Mouse (Mus musculus) layer of hippocampus, adult 6 months (tissue): ENCODE data around the gene Thap11. TPM values are rescaled to one million over a fixed set of nuclear protein-coding genes. Genes with fewer than 3 reads are reported as not detected.

ENCODE experiments used
- long read RNA-seq, 2 experiments: library from polyadenylated mRNA; unstranded; transcript quantifications; one replicate each; pipeline ENCODE4 v2.0.0; 2019 to 2020
- polyA plus RNA-seq: library from polyadenylated mRNA; unstranded; fragments of <200 nt; fragmentation: Nextera tagmentation; gene quantifications from 2 replicates; pipeline ENCODE4 v1.2.3, GENCODE M21; 2021

Thap11 gene
- 45.1 and 53.6 TPM in 2 replicates for polyA plus RNA-seq
- long read RNA-seq, experiment 1, transcript Thap11-201 (1 exons, 1,819 nt), result major isoform, 123 of 124 reads
- long read RNA-seq, experiment 1, partial matches to known transcripts, result 0 of 124 reads
- long read RNA-seq, experiment 1, other reads (novel, unspliced or antisense), result 1 of 124 reads
- long read RNA-seq, experiment 2, transcript Thap11-201 (1 exons, 1,819 nt), result major isoform, 355 of 355 reads
- long read RNA-seq, experiment 2, partial matches to known transcripts, result 0 of 355 reads
- long read RNA-seq, experiment 2, other reads (novel, unspliced or antisense), result 0 of 355 reads

DNA sequence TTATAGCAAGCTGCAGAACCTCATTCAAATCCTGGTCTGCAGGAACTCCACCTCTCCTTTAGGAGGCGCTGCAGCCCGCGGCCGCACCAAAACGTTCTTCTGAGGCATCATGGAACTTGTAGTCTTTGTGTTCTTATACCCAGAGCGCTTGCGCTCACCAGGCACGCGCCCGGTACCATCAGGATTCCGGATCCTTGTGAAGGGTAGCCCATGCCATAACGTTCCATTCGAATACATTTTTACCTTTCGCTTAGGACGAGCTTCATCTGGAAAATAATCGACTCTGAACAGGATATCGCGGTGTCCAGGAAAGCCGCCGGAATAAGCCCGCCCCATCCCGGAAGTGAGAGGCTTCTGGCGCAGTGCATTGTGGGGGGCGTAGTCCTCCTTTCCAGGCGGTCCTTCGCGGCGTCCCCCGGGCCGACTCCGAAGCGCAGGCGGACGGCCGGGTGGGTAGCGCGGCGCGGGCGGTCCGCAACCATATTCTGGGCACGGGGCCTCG is at the start of gene Thap11:
TSS of gene Thap11 (plus strand) at position 418 of the 502 bp plus-strand sequence.

DNA sequence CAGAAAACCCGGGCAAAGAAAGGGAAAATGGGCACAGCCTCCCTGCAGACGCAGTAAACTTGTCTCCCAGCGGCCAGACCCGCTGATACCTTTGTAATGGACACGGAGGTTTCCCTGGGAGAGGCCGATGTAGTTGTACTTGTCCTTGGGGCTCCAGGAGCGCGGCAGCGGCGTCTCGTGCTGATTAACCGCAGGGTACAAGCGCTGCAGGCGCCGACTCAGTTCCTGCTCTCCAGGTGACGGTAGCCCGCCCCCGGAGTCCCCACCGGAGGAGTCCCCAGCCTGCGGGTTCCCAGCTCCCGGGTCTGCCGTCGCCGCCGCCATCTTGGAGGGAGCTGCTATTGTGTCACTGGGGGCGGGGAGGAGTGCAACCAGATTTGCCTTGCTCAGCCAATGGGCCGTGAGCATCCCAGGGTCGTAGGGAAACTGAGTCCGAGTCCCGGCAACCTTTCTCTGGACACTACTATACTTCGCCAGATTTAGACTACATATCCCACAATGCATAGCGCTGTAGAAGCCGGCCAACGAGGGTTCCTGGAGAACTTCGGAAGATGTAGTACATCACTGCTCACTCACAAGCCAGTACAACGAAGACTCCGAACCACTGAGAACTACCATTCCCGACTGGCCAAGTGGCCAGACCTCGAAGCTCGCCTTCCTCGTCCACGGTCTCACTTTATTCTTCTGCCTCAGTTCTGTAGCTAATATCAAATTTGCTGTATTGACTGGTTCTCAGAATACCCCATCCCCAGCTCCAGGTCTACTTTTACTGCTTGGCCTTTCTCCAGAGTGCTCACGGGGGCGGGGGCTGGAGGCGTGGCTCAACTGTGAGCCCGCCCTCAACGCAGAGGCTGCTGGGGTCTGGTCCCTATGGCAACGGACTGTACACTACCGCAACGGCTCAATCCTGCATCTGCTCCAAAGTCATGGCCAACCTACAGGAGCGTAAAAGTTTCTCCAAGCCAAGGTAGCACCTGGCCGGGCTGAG is 27.8 kb upstream of the Thap11 start, which contains the start of the genes Ranbp10 and Tsnaxip1:
TSS of gene Ranbp10 (minus strand) at position 490 of the 988 bp plus-strand sequence.
TSS of gene Tsnaxip1 (plus strand) at position 871 of the 988 bp plus-strand sequence.

DNA sequence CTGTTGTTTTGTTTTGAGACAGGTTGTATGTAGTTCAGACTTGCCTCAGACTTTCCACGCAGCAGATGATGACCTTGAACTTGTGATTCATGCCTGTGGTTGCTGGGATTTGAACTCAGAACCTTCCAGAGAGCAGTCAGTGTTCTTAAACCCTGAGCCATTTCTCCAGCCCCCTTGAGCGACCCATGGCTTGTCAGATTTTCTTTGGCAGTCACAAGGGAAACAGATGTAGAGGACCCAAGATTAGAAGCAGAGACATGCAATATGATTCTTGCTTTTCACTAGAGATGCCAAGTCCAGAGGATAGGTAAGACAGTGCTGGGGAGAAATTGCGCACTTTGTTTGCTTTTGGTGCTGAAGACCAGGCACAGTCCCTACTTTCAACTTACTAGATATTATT is 1.8 kb upstream of the Thap11 start, which contains the start of gene Cenpt:
TSS of gene Cenpt (minus strand) at position 101 of the 400 bp plus-strand sequence.

DNA sequence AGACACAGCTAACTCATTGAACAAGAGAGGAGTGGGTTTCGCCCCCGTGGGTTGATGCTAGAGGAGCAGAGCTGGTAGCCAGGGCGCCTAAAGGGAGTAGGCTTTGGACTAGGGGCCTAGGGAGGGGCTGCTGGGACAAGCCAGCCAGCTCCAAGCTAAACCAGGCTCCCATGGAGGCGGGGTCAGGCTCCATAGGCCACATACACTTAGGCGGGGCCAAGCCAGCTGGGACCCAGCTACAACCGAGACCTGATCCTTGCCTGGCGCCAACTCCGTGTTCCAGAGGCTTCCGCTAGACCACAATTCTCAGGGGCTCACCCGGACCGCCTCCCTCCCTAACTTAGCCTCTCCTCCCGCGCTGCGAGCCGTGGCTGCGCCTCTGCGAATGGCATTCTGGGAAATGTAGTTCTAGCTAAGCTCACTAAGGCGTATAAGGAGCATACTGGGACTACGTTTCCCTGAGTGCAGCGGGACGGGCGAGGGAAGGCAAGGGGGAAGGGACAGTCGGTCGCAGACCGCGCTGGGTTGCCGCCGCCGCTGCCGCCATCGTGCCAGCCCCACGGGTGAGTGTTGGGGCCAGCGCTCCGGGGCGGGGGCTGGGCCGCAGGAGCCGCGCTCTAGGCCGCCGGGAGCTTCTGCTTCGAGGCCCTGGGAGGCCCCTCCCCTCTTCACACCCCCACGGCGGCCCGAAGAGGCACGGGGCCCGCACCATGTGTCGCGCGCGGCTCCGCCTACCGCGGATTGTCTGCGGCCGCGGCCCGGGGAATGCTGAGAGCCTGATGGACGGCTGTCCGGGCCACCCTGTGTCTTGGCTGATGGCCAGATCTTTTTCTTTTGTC is 5.4 kb downstream of the Thap11 start, which contains the start of gene Nutf2:
TSS of gene Nutf2 (plus strand) at position 438 of the 839 bp plus-strand sequence.

DNA sequence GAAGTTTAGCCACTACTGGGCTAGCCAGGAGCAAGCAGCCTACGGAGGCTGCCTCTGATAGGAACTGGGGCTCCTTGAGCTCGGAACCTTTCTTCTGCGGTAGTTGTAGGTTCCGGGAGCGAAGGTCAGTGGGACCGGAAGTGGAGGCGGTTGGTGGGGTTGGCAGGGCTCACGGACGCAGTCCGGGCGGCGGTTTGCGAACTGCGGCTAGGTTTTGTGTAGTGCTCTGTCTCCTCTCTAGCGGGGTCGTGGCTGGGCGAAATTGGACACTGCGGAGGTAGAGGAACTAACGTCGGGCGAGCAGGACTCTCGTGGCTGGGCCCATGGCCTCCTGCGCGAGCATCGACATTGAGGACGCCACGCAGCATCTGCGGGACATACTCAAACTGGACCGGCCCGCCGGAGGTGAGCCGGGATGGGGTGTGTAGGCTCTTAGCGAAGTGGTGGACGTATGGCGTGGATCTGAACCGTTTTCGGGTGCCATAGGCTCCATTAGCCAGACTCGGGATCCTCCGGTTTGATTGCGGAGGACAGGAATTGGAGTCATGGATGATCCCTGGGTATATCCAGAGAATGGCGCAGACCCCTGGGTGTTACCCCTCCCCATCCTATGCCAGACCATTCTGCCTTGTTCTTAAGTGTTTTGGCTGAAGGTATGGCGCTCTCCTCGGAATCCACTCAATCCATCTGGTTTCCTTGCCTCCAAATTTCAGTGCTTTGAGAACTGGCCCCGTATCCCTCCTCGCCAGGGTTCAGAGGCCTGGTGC is 26.0 kb downstream of the Thap11 start, which contains the start of gene Edc4:
TSS of gene Edc4 (plus strand) at position 128 of the 767 bp plus-strand sequence.

DNA sequence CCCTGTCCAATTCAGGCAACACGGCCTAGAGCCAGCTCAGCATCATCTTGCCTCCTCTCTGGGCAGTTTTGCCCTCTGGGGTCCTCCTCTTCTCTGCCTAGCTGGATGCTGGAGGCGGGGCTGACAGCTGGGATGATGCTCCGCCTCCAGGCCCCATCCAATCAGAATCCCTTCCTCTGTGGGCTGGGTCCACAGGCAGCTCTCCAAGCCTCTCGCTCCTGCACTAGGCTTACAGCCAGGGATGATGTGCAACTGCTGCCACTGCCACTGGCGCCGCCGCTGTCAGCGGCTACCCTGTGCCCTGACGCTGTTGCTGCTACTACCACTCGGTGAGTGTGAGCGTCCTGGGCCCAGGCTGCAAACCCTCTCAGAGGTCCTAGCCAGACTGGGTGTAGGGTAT is 38.4 kb downstream of the Thap11 start, which contains the start of gene Nrn1l:
TSS of gene Nrn1l (plus strand) at position 229 of the 400 bp plus-strand sequence.

DNA sequence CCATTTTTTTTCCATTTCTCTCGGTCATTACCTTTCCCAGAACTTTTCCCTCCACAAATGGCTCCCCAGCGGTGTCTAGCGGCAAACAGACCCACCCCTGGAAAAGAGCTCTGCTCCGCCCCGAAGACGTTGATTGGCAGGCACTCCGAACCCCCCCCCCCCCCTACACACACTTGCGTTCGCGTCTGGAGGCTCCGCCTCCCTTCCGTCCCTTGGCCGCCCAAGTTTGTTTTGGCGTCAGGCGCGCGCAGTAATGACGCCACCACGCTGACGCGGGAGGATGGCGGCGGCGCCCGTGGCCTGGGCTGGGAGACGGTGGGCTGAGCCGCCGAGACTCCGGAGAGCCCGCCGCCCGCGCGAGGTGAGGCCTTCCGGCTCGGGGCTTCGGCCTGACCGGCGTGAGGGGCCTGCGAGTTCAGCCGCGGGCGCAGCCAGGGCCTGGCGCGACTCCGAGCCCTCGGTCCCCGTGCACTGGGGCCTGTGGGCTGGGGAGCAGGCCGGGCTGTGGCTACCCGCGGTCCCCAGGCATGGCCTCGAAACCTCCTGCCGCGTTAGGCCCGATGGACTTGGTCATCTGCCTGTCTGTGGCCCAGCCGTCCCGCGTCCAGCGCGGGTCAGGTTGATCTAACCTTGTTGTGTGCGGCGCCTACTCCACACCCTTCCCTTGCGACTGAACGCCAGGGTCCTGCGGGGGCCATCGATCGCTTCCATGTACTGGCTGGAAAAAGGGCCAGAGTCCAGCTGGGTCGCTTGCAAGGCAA is 45.4 kb downstream of the Thap11 start, which contains the start of gene Pskh1:
TSS of gene Pskh1 (plus strand) at position 262 of the 761 bp plus-strand sequence.

Other genes starting within 250 kb of the Thap11 start
- gene Ripor1, start 249.9 kb upstream of the Thap11 start, polyA plus RNA-seq, result 44.1 and 57.0 TPM in 2 replicates
- 13.1 and 14.2 TPM in 2 replicates for gene Ctcf, start 218.6 kb upstream of the Thap11 start, polyA plus RNA-seq
- gene Agrp, start 217.7 kb upstream of the Thap11 start, polyA plus RNA-seq, result 0.40 and 0.55 TPM in 2 replicates
- 20.9 and 32.8 TPM in 2 replicates for gene Carmil2, start 168.9 kb upstream of the Thap11 start, polyA plus RNA-seq
- 32.5 and 41.3 TPM in 2 replicates for gene Acd, start 154.0 kb upstream of the Thap11 start, polyA plus RNA-seq
- gene Pard6a, start 154.0 kb upstream of the Thap11 start, polyA plus RNA-seq, result 67.5 and 73.3 TPM in 2 replicates
- 0.18 and 0.19 TPM in 2 replicates for gene 4933405L10Rik, start 147.5 kb upstream of the Thap11 start, polyA plus RNA-seq
- gene Enkd1, start 146.9 kb upstream of the Thap11 start, polyA plus RNA-seq, result 5.8 and 6.3 TPM in 2 replicates
- 18.4 and 20.8 TPM in 2 replicates for gene Gfod2, start 96.5 kb upstream of the Thap11 start, polyA plus RNA-seq
- 3.1 TPM in 2 replicates for gene Ranbp10, start 27.8 kb upstream of the Thap11 start, polyA plus RNA-seq
- 0.36 and 0.59 TPM in 2 replicates for gene Tsnaxip1, start 27.4 kb upstream of the Thap11 start, polyA plus RNA-seq
- 10.9 and 12.0 TPM in 2 replicates for gene Cenpt, start 1.9 kb upstream of the Thap11 start, polyA plus RNA-seq
- 144 and 150 TPM in 2 replicates for gene Nutf2, start 5.4 kb downstream of the Thap11 start, polyA plus RNA-seq
- 19.7 and 20.7 TPM in 2 replicates for gene Edc4, start 25.7 kb downstream of the Thap11 start, polyA plus RNA-seq
- gene Nrn1l, start 38.4 kb downstream of the Thap11 start, polyA plus RNA-seq, result 3.4 and 3.6 TPM in 2 replicates
- gene Pskh1, start 45.3 kb downstream of the Thap11 start, polyA plus RNA-seq, result 3.7 and 4.3 TPM in 2 replicates
- gene Ctrl, start 78.7 kb downstream of the Thap11 start, polyA plus RNA-seq, result not detected in 2 replicates
- 132 and 140 TPM in 2 replicates for gene Psmb10, start 83.3 kb downstream of the Thap11 start, polyA plus RNA-seq
- 27.6 and 35.6 TPM in 2 replicates for gene Lcat, start 88.2 kb downstream of the Thap11 start, polyA plus RNA-seq
- gene Slc12a4, start 111.0 kb downstream of the Thap11 start, polyA plus RNA-seq, result 11.5 and 14.0 TPM in 2 replicates
- not detected in 2 replicates for gene Dpep3, start 124.3 kb downstream of the Thap11 start, polyA plus RNA-seq
- 14.8 and 18.1 TPM in 2 replicates for gene Dus2, start 136.2 kb downstream of the Thap11 start, polyA plus RNA-seq
- not detected in 2 replicates for gene Dpep2nb, start 150.8 kb downstream of the Thap11 start, polyA plus RNA-seq
- gene Ddx28, start 156.8 kb downstream of the Thap11 start, polyA plus RNA-seq, result 16.3 and 18.7 TPM in 2 replicates
- gene Nfatc3, start 203.7 kb downstream of the Thap11 start, polyA plus RNA-seq, result 3.4 and 3.5 TPM in 2 replicates